Comparison of ENCODE assay signal across 10 mouse cellular contexts in the genomic region with DNA sequence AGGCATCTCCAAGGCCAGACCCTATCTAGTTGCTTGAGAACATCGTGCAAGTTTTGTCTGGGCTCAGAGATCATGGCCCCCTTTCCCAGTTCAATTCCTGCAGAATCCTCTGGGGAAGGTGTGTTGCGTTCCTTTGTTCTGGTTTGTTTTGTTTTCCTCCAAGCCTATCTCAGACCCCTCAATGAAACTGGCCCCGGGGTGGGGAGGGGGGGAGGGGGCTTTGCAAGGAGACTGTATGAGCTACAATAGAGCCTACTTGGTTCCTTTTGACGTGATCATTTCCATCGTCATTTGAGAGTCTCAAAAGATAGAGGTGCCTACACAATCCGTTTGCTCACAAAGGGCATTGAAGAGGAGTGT. TPM values are rescaled to one million over a fixed set of nuclear protein-coding genes. Genes with fewer than 3 reads are reported as not detected.
DNase-seq lines count a peak whose midpoint lies in the region; ATAC-seq and TF ChIP-seq lines count a peak whose summit lies in the region.
"Had no signal": no experiment of that assay in that cellular context is flagged by ENCODE, and none has a peak within 500 bp of the region (broad histone marks: within the 10 kb centered on the region; RNA-seq: fewer than 3 reads in every experiment).

No protein-coding gene starts in this region.

- no peaks in the 10 kb centered on the region for H3K36me3 ChIP-seq in heart, embryonic 10.5 days
- no peaks in the 10 kb centered on the region for H3K36me3 ChIP-seq in lung, postnatal 0 days (ENCODE audit: insufficient read depth, low read length)
- H3K36me3 ChIP-seq in intestine, embryonic 15.5 days: no peaks in the 10 kb centered on the region
- no peaks in the 10 kb centered on the region for H3K36me3 ChIP-seq in small intestine, adult 2 months (ENCODE audit: control insufficient read depth, insufficient read depth, low read length)

- no peak for TF ChIP-seq CTCF in lung, postnatal 0 days (IDR thresholded peaks at IDR 0.05)
- no peak for TF ChIP-seq CTCF in small intestine, adult 2 months (IDR thresholded peaks at IDR 0.05; ENCODE audit: extremely low read depth, insufficient read length, insufficient replicate concordance, low read depth, low read length)

- H3K27ac ChIP-seq in heart, embryonic 10.5 days: peak overlapping the region; percentile 82
- peak overlapping the region; percentile 86 for H3K27ac ChIP-seq in lung, postnatal 0 days (ENCODE audit: low read length)
- no peak overlapping the region for H3K27ac ChIP-seq in intestine, embryonic 15.5 days
- peak overlapping the region; percentile 42; the same call in 1 of the 2 replicates for H3K27ac ChIP-seq in small intestine, adult 2 months (ENCODE audit: insufficient read depth, low read depth, low read length)

- no peak for ATAC-seq in lung, postnatal 0 days
- ATAC-seq in intestine, embryonic 15.5 days: peak; percentile 5; the same call in 1 of the 2 replicates
- ATAC-seq: CD4-positive, CD25-positive, alpha-beta regulatory T cell, adult 4 months had no signal

- peaks cover 31% of the 10 kb centered on the region for H3K4me1 ChIP-seq in heart, embryonic 10.5 days
- H3K4me1 ChIP-seq in lung, postnatal 0 days (ENCODE audit: insufficient read depth, low read depth, low read length): peaks cover 6% of the 10 kb centered on the region
- H3K4me1 ChIP-seq in intestine, embryonic 15.5 days (replicated peaks): 0 out of 2 replicates have a peak, but pooled peaks cover 13% of the 10 kb centered on the region
- no peaks in the 10 kb centered on the region for H3K4me1 ChIP-seq in small intestine, adult 2 months (ENCODE audit: control insufficient read depth, insufficient read depth, insufficient read length, low read length)

- H3K27me3 ChIP-seq in heart, embryonic 10.5 days (ENCODE audit: insufficient read depth, poor library complexity, severe bottlenecking): peaks cover 31% of the 10 kb centered on the region
- no peaks in the 10 kb centered on the region for H3K27me3 ChIP-seq in lung, postnatal 0 days (replicated peaks; ENCODE audit: insufficient read depth, low read length)
- H3K27me3 ChIP-seq in intestine, embryonic 15.5 days (replicated peaks): peaks cover 14% of the 10 kb centered on the region
- H3K27me3 ChIP-seq in small intestine, adult 2 months (ENCODE audit: control insufficient read depth, insufficient read depth, low read length): no peaks in the 10 kb centered on the region

- H3K9me3 ChIP-seq in heart, embryonic 10.5 days: no peaks in the 10 kb centered on the region
- no peaks in the 10 kb centered on the region for H3K9me3 ChIP-seq in lung, postnatal 0 days (ENCODE audit: low read length)
- no peaks in the 10 kb centered on the region for H3K9me3 ChIP-seq in intestine, embryonic 15.5 days

- no peak for TF ChIP-seq POLR2A in small intestine, adult 2 months (IDR thresholded peaks at IDR 0.05; ENCODE audit: low read depth, low read length)

- WGBS in heart, embryonic 10.5 days: 8% methylated on average over 6 of the region's 6 CpGs
- WGBS in lung, postnatal 0 days: 21% methylated on average over 6 of the region's 6 CpGs
- WGBS in intestine, embryonic 15.5 days: 37% methylated on average over 6 of the region's 6 CpGs
- WGBS in small intestine, adult 2 months: 22% methylated on average over 6 of the region's 6 CpGs

- H3K9ac ChIP-seq in lung, postnatal 0 days (replicated peaks; ENCODE audit: low read depth): 0 out of 2 replicates have a peak overlapping the region, but pooled peaks have one; percentile 84
- H3K9ac ChIP-seq in intestine, embryonic 15.5 days: 0 out of 2 replicates have a peak overlapping the region, but pooled peaks have one; percentile 54

- peak overlapping the region; percentile 64; the same call in 1 of the 2 replicates for H3K4me3 ChIP-seq in heart, embryonic 10.5 days
- peak overlapping the region; percentile 66; the same call in 1 of the 2 replicates for H3K4me3 ChIP-seq in lung, postnatal 0 days (ENCODE audit: low read depth, low read length)
- H3K4me3 ChIP-seq in intestine, embryonic 15.5 days (replicated peaks): peak overlapping the region; percentile 49; the same call in 1 of the 2 replicates
- H3K4me3 ChIP-seq in small intestine, adult 2 months (ENCODE audit: low read depth, low read length): 0 out of 2 replicates have a peak overlapping the region, but pooled peaks have one; percentile 63

- peak overlapping the region; percentile 82 for H3K4me2 ChIP-seq in lung, postnatal 0 days (replicated peaks; ENCODE audit: low read depth, low read length)
- peak overlapping the region; percentile 84 for H3K4me2 ChIP-seq in intestine, embryonic 15.5 days (replicated peaks)

- DNase-seq in heart, embryonic 10.5 days (ENCODE audit: low spot score): peak; percentile 69
- DNase-seq in heart, postnatal 4 days: no peak
- no peak for DNase-seq in lung, postnatal 0 days (ENCODE audit: low spot score)
- no peak for DNase-seq in lung, postnatal 25 days (ENCODE audit: low spot score)
- DNase-seq in spleen, adult 18-20 months: no peak
- no peak for DNase-seq in spleen, postnatal 14 days (ENCODE audit: low spot score in 2 of 2)

- no peak for TF ChIP-seq EP300 in lung, postnatal 0 days (IDR thresholded peaks at IDR 0.05)

RNA-seq across cellular contexts. Expression of gene Thbd, which starts 0.8 kb away (rescaled TPM):
- 10.9 and 14.6 TPM in 2 replicates for polyA plus RNA-seq in heart, embryonic 10.5 days (2016; fragmentation: Nextera tagmentation; extraction: Ambion mirVana)
- 10 to 100 TPM; 37.2 to 41.4 TPM for total RNA-seq in heart, postnatal 4 days (2021)
- polyA plus RNA-seq in lung, postnatal 0 days (2015; fragmentation: Nextera tagmentation; extraction: Ambion mirVana): 227 and 232 TPM in 2 replicates
- polyA plus RNA-seq in intestine, embryonic 15.5 days (2015; fragmentation: Nextera tagmentation; extraction: Ambion mirVana): 46.1 and 47.0 TPM in 2 replicates
- 13.5 and 15.2 TPM in 2 replicates for polyA plus RNA-seq in small intestine, adult 2 months (2012; rRNA removed)

RNA-seq across cellular contexts. Expression of gene Sstr4, which starts 13.6 kb away (rescaled TPM):
- polyA plus RNA-seq in heart, embryonic 10.5 days (2016; fragmentation: Nextera tagmentation; extraction: Ambion mirVana): 0.52 and 0.89 TPM in 2 replicates
- under 1 TPM; 0.79 to 0.81 TPM for total RNA-seq in heart, postnatal 4 days (2021)
- 0.56 and 0.77 TPM in 2 replicates for polyA plus RNA-seq in lung, postnatal 0 days (2015; fragmentation: Nextera tagmentation; extraction: Ambion mirVana)
- 2.2 and 2.4 TPM in 2 replicates for polyA plus RNA-seq in intestine, embryonic 15.5 days (2015; fragmentation: Nextera tagmentation; extraction: Ambion mirVana)
- polyA plus RNA-seq in small intestine, adult 2 months (2012; rRNA removed): 0.50 and 0.85 TPM in 2 replicates
- total RNA-seq: adrenal gland, postnatal 25 days had no signal
- polyA plus RNA-seq: CD4-positive, CD25-positive, alpha-beta regulatory T cell, adult 4 months had no signal

RNA-seq across cellular contexts. Expression of gene Cd93, which starts 34.6 kb away (rescaled TPM):
- 10.3 and 19.7 TPM in 2 replicates for polyA plus RNA-seq in heart, embryonic 10.5 days (2016; fragmentation: Nextera tagmentation; extraction: Ambion mirVana)
- 100 to 1,000 TPM; 160 to 168 TPM for total RNA-seq in heart, postnatal 4 days (2021)
- 55.9 and 59.7 TPM in 2 replicates for polyA plus RNA-seq in lung, postnatal 0 days (2015; fragmentation: Nextera tagmentation; extraction: Ambion mirVana)
- 9.5 and 10.3 TPM in 2 replicates for polyA plus RNA-seq in intestine, embryonic 15.5 days (2015; fragmentation: Nextera tagmentation; extraction: Ambion mirVana)
- polyA plus RNA-seq in small intestine, adult 2 months (2012; rRNA removed): 1.4 and 2.5 TPM in 2 replicates
